Mouse (Mus musculus): Measurements from ENCODE around the gene Il18rap.
A peak's percentile ranks its signal among the peaks of the same experiment; 100 is the strongest.
"Not testable (repeated sequence)": the region's sequence is repeated elsewhere in the genome, so short reads cannot be mapped to it uniquely, and the experiment has no call there.

Il18rap gene

DNA sequence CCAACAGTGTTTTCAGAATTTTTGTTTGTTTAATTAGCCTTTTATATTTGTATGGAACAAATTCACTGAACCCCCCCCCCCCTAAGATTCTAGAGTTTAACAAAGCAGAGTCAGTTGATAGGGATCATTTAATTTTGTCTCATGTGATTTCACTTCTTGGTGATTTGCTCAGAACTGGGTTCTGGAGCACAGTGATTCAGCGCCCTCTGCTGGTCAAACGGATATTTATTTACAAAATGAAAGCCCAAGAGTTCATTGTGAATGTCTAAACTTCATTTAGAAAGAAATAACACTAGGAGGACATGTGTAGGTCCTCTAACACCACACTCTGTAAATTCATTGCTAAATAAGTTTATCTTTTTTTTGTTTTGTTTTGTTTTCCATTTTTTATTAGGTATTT lies 29.5 kb downstream of the Il18rap start:
- DNase-seq (ENCODE audit: low read depth, low spot score): peak; percentile 49

DNA sequence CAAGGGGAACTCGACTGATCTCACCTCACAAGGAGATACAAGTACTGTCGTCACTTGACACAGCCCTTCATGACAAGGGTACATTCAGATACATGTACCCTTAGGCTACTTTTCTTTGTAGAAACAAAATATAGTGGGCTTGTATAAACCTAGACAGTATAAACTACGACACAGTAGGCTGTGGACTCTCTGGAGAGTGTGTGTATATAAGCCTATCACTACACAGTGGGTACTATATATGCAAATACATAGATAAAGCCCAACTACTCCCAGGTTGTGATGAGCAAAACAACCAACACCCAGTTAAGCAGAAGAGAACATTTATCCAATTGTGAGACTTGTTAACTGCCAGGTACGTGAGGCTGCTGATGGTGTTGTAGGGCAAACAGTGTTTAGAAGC lies 31.5 kb downstream of the Il18rap start:
- DNase-seq (ENCODE audit: low read depth, low spot score): no peak

DNA sequence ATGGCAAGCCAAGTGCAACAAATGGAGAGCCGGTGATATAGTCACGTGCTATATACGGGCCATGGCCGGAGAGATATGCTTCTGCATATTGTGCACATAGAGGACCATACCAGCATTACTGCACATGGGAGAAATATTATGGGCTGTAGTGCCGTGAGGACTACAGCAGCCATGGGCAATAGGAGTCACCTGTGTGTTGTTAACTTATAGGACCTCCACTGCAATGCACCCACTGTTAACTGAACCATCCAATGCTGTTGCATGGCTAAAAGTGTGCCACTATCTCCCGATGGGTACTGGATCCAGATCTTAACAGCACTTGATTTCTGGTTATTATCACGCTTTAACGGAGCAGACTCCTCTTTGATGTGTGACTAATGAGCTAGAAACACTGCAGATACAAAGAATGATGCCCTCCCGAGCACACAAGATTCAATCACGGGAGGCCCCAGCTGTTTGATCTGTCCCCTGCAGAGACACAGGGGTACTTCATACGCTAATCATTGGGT lies 32.0 kb downstream of the Il18rap start:
- peak; percentile 5 for DNase-seq (ENCODE audit: low read depth, low spot score)

DNA sequence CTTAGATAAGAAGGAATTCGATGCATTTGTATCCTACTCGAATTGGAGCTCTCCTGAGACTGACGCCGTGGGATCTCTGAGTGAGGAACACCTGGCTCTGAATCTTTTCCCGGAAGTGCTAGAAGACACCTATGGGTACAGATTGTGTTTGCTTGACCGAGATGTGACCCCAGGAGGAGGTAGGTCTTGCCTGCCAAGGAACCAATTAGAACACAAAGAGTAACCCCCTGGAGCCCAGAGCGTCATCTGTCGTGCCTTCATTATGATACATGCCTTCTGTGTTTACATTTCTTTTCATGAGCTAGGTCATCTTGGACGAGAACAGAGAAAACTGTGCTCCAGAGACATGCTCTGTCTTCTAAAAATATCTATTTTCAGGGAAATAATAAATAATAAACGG lies 32.6 kb downstream of the Il18rap start:
- peak; percentile 10 for DNase-seq (ENCODE audit: low read depth, low spot score)

DNA sequence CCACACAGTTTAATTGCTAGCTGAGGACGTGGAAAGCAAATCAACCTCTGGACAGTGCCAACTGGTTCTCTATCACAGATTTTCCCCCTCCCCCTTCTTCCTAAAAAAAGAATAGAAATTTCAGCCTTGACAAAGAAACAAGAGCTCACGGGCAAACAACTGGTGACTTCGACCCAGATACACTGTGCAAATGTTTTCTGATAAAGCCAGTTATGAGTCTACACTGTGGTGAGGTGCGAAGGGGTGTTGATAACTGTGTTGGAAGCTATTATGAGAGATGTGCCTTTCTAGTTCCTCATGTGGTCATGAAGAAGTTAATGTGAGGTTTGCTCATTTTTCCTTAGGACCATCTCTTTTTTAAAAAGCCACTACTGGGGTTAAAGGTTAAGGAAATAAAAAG lies 54.2 kb downstream of the Il18rap start:
- DNase-seq (ENCODE audit: low read depth, low spot score): no peak

DNA sequence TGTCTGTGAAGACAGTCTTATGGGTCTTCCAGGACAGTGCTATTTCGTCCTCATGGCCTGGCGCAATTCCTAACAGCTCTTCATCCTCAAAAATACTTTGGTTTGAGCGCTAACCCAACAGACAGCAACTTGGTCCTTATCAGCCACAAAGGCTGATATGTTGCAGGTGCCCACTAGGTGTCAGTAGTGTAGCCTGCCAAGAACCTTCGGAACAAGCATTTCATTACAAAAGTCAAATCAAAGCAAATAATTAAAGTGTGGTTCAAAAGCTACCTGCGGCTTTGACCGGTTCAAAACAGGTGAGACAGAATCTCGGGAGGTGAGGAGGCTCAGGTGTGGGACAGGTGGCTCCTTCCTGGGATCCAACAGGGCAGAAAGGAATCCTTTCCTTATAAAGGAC lies 64.6 kb downstream of the Il18rap start, which contains the start of gene Slc9a4:
TSS of gene Slc9a4 (plus strand) at position 298 of the 400 bp plus-strand sequence.
- DNase-seq (ENCODE audit: low read depth, low spot score): peak; percentile 44

DNA sequence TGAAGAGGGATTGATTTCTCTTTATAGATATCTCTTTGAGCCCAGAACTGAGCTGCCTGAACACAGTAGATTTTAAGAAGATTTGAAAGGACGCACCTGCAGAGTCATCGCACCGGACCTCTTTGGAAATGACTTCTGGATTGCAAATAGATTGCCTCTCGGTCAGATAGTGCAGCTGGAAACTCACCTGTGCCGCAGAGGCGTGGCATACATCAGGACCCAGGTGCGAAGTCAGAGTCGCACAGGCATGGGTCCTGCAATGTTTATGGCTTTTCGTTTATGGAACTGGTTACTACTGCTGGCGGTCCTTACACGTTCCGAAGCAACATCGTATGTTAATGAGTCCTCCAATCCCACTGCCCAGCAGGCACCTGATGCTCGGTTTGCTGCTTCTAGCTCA lies 65.1 kb downstream of the Il18rap start:
- DNase-seq (ENCODE audit: low read depth, low spot score): no peak

DNA sequence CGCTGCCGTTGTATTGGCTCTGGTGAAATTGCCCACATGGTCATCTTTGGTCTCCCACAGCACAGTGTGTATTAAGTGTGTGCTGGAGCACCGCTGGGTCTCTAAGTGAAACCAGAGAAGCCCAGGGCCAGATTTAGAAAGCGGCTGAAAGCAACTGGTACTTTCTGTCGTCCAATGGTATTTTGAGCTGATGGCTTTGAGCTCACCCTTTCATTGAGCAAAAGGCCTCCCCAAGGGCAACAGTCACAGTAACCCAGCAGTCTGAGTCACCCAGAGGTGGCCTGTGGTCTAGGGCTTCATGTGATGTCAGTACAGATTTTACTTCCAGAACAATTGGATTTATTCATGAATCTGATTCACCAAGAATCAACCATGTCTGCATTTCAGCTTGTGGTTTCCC lies 71.6 kb downstream of the Il18rap start:
- no peak for DNase-seq (ENCODE audit: low read depth, low spot score)

DNA sequence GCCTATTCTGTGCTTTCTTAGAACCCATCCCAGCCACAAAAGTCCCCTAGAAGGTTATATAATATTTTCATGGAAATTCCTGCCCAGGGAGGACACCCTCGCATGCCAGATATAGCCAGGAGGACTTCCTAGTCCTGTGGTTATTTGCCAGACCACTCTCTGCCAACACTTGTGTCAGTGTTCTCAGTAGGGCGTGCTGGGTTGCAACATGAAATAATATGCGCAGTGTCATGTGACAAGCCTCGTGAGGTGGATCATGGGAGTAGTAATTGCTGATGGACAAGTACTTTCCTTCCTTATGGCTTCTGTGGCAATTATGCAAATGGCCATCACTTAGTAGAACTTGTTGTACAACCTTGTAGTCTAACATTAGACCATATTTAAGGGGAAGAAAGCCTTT lies 75.8 kb downstream of the Il18rap start:
- DNase-seq (ENCODE audit: low read depth, low spot score): no peak

DNA sequence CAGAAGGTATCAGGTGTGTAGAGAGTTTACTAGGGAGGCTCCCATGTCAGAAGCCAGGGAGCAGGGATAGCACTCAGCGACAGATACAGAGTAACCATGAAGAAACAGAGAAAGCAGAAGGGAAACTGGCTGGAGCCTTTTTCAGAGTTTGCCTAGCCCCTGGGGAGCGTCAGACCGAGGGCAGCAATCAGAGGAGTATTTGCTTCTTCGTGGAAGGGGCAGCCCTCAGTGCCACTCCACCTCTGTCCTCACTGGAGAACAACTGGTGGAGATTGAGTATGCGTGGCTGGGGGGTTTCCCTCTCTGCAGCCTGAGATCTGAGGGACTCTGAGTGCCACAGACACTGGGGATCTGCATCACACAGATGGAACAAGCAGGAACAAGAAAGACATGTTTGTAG lies 82.7 kb downstream of the Il18rap start:
- no peak for DNase-seq (ENCODE audit: low read depth, low spot score)

DNA sequence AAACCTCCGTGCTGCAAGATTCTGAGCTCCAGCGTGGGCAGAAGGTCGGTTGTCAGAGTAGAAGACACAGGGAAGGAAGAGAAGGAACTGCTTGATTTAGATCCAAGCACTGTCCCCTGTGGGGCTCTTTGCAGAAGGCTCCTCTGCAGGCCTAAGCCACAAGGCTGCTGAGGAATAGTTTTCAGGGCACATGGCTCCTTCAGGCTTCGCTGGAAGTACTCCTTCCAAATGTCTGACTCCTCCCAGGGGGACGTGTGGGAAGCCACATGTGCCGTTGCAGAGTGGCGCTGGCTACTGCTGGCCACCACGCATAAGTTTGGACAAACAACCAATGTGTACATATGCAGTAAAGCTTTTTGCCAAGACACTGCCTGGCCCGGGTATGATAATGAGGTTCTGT lies 84.5 kb downstream of the Il18rap start:
- not testable (repeated sequence) for DNase-seq (ENCODE audit: low read depth, low spot score)

DNA sequence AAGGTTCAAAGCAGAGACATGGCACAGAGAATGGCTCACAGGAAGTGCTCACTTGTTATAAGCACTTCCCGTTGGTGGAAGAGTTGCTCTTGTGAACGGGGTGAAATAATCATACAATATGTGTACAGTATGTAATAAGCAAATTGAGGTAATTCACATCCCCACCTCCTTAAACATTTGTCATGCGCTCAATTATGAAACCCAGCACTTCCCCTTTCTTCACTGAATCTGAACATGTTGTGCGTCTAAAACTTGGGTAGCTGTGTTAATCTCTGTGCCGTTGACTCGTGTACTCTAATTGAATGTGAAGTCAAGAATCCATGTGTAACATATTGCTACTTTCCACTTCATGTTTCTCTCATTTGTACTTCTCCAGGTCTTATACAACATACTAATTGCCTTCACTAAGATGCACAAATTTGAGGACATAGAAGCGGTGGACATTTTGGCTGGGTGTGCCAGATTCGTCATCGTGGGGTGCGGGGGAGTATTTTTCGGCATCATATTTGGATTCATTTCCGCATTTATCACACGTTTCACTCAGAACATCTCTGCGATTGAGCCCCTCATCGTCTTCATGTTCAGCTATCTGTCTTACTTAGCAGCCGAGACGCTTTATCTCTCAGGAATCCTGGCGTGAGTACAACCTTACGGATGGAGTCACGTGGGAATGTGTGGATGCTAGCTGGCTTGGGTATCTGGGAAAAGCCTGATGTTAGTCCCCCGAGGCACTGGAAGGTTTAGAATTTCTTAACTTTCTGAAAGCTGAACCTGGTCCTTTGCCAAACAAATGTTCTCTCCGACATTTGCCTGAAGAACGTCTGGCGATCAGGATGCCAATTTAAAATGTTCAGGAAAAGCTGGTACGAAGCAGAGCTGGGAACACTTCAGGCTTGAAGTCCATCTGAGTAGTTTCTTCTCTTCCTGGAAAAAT lies 85.5 kb downstream of the Il18rap start:
- no peak for DNase-seq (ENCODE audit: low read depth, low spot score)
